Mouse (Mus musculus) lung, adult 10 weeks (tissue): Measurements from ENCODE around the gene Prss35. TPM values are rescaled to one million over a fixed set of nuclear protein-coding genes. Genes with fewer than 3 reads are reported as not detected.

ENCODE experiments used
- polyA plus RNA-seq: library from polyadenylated mRNA; stranded (reverse); fragments of 350-450 nt; fragmentation: Illumina TruSeq; extraction: RNeasy Lipid Tissue Mini Kit (QIAGEN cat#74804); gene quantifications from one replicate; pipeline ENCODE4 v1.2.3, GENCODE M21; 2014; ENCODE audit warnings: low read depth, low replicate concordance; ENCODE audit not compliant: insufficient read depth

The Prss35 gene
- 0.40 TPM for polyA plus RNA-seq

GRCm38 (mm10) chr9:86742959-86743911, at the start of gene Prss35:
TSS of gene Prss35 (plus strand) at chr9:86743649.

GRCm38 (mm10) chr9:86695818-86696261, 47.6 kb upstream of the Prss35 start, which contains the start of gene Me1:
TSS of gene Me1 (minus strand) at chr9:86695953.

Other genes starting within 250 kb of the Prss35 start
- gene Pgm3, start 171.8 kb upstream of the Prss35 start, polyA plus RNA-seq = 8.1 TPM
- 2.8 TPM for gene Rwdd2a, start 171.7 kb upstream of the Prss35 start, polyA plus RNA-seq
- gene Me1, start 47.7 kb upstream of the Prss35 start, polyA plus RNA-seq = 46.5 TPM
- gene Snap91, start 137.0 kb downstream of the Prss35 start, polyA plus RNA-seq = 0.33 TPM